Mouse (Mus musculus) liver, adult 2 months (tissue): ENCODE data around the gene Tdpoz3. TPM values are rescaled to one million over a fixed set of nuclear protein-coding genes. Genes with fewer than 3 reads are reported as not detected.
"Not testable (repeated sequence)": the region's sequence is repeated elsewhere in the genome, so short reads cannot be mapped to it uniquely, and the experiment has no call there.

Experiments
- DNase-seq: peaks from one replicate; pipeline ENCODE4 v3.0.0-alpha.2; 2011; ENCODE audit warnings: low read depth, low spot score; ENCODE audit errors: extremely low read depth
- H3K27ac ChIP-seq: fragments of 200-500 bp; replicated peaks from 2 replicates; pipeline ENCODE4 v1.5.1; 2012; ENCODE audit warnings: low read depth, mild to moderate bottlenecking, control low read depth, inconsistent platforms, low read length; ENCODE audit not compliant: insufficient read depth
- H3K27me3 ChIP-seq: fragments of 200-500 bp; 2 replicates; pipeline ENCODE4 v1.6.1; 2012; ENCODE audit warnings: mild to moderate bottlenecking, moderate library complexity, low read length, inconsistent platforms; ENCODE audit not compliant: control insufficient read depth, insufficient read depth
- H3K36me3 ChIP-seq: fragments of 200-500 bp; 2 replicates; pipeline ENCODE4 v1.6.1; 2012; ENCODE audit warnings: low read length, inconsistent platforms; ENCODE audit not compliant: control insufficient read depth, insufficient read depth
- H3K4me1 ChIP-seq: fragments of 200-500 bp; 2 replicates; pipeline ENCODE4 v1.6.1; 2011; ENCODE audit warnings: low read length; ENCODE audit not compliant: control insufficient read depth, insufficient read depth
- H3K4me3 ChIP-seq: fragments of 200-500 bp; 2 replicates; pipeline ENCODE4 v1.5.1; 2011; ENCODE audit warnings: low read depth, mild to moderate bottlenecking, control low read depth, low read length, moderate library complexity; ENCODE audit not compliant: insufficient read depth
- H3K79me2 ChIP-seq: fragments of 200-500 bp; 2 replicates; pipeline ENCODE4 v1.6.1; 2012; ENCODE audit warnings: inconsistent platforms, mild to moderate bottlenecking, low read length, moderate library complexity; ENCODE audit not compliant: control insufficient read depth, insufficient read depth
- H3K9ac ChIP-seq: fragments of 200-500 bp; 2 replicates; pipeline ENCODE4 v1.6.1; 2012; ENCODE audit warnings: low read depth, mild to moderate bottlenecking, control low read depth, inconsistent platforms, low read length
- WGBS: fragments of 180-500 bp; shearing (Covaris S2); methylation state at CpG from one replicate; pipeline ENCODE4 v1.1.7; 2018; 5-methylcytosine and 5-hydroxymethylcytosine counted together
- polyA plus RNA-seq: library from polyadenylated mRNA; depleted of rRNA; stranded (reverse); fragments of >200 nt; gene quantifications from 2 replicates; pipeline ENCODE4 v1.2.3, GENCODE M21; 2012; rRNA removed
- total RNA-seq: library from RNA; depleted of rRNA; stranded (reverse); fragments of >200 nt; gene quantifications from 2 replicates; pipeline ENCODE4 v1.2.3, GENCODE M21; 2014; rRNA removed

Gene Tdpoz3
- total RNA-seq: not detected in 2 replicates
- polyA plus RNA-seq: not detected in 2 replicates

- WGBS: 75% methylated on average over 1 of the region's 1 CpGs
- not testable (repeated sequence) for DNase-seq, H3K9ac ChIP-seq, H3K36me3 ChIP-seq, H3K27me3 ChIP-seq, H3K27ac ChIP-seq, H3K4me1 ChIP-seq, H3K4me3 ChIP-seq, H3K79me2 ChIP-seq
Measured at GRCm38 (mm10) chr3:93825720-93826119, at the start of gene Tdpoz3. Gene Tdpoz3 (plus strand): TSS chr3:93826020.

- not testable (repeated sequence) for DNase-seq, H3K9ac ChIP-seq, H3K4me3 ChIP-seq, H3K27ac ChIP-seq, H3K79me2 ChIP-seq, H3K4me1 ChIP-seq, H3K27me3 ChIP-seq, H3K36me3 ChIP-seq
Measured at GRCm38 (mm10) chr3:93796098-93796497, 29.7 kb upstream of the Tdpoz3 start, which contains the start of gene Tdpoz4. Gene Tdpoz4 (plus strand): TSS chr3:93796398.

- not testable (repeated sequence) for H3K27ac ChIP-seq, H3K9ac ChIP-seq, H3K27me3 ChIP-seq, H3K4me3 ChIP-seq, H3K4me1 ChIP-seq, H3K79me2 ChIP-seq, H3K36me3 ChIP-seq, DNase-seq
Measured at GRCm38 (mm10) chr3:93813341-93813740, 12.5 kb upstream of the Tdpoz3 start.

GRCm38 (mm10) chr3:93858957-93859356 lies 33.1 kb downstream of the Tdpoz3 start:
- not testable (repeated sequence) for H3K36me3 ChIP-seq, H3K4me3 ChIP-seq, DNase-seq, H3K27ac ChIP-seq, H3K27me3 ChIP-seq, H3K9ac ChIP-seq, H3K79me2 ChIP-seq, H3K4me1 ChIP-seq
- 80% methylated on average over 8 of the region's 8 CpGs for WGBS

GRCm38 (mm10) chr3:93870635-93871034 lies 44.8 kb downstream of the Tdpoz3 start:
- H3K27me3 ChIP-seq, DNase-seq, H3K4me1 ChIP-seq, H3K27ac ChIP-seq, H3K4me3 ChIP-seq, H3K9ac ChIP-seq, H3K79me2 ChIP-seq, H3K36me3 ChIP-seq: not testable (repeated sequence)
- WGBS: 86% methylated on average over 5 of the region's 8 CpGs

Other genes starting within 250 kb of the Tdpoz3 start
- gene Tdpoz2, start 173.3 kb upstream of the Tdpoz3 start, total RNA-seq: not detected in 2 replicates
- gene Tdpoz2, start 173.3 kb upstream of the Tdpoz3 start, polyA plus RNA-seq: not detected in 2 replicates
- gene Tdpoz1, start 149.7 kb upstream of the Tdpoz3 start, total RNA-seq: not detected in 2 replicates
- gene Tdpoz1, start 149.7 kb upstream of the Tdpoz3 start, polyA plus RNA-seq: not detected in 2 replicates
- gene Gm37596, start 132.9 kb upstream of the Tdpoz3 start, total RNA-seq: not detected in 2 replicates
- gene Gm37596, start 132.9 kb upstream of the Tdpoz3 start, polyA plus RNA-seq: not detected in 2 replicates
- not detected in 2 replicates for gene Gm5773, start 53.0 kb upstream of the Tdpoz3 start, total RNA-seq
- not detected in 2 replicates for gene Gm5773, start 53.0 kb upstream of the Tdpoz3 start, polyA plus RNA-seq
- gene Tdpoz4, start 29.6 kb upstream of the Tdpoz3 start, total RNA-seq: not detected in 2 replicates
- gene Tdpoz4, start 29.6 kb upstream of the Tdpoz3 start, polyA plus RNA-seq: not detected in 2 replicates
- gene Gm9117, start 117.5 kb downstream of the Tdpoz3 start, total RNA-seq: not detected in 2 replicates
- gene Gm9117, start 117.5 kb downstream of the Tdpoz3 start, polyA plus RNA-seq: not detected in 2 replicates
- gene Tdpoz5, start 135.3 kb downstream of the Tdpoz3 start, total RNA-seq: not detected in 2 replicates
- gene Tdpoz5, start 135.3 kb downstream of the Tdpoz3 start, polyA plus RNA-seq: not detected in 2 replicates
- not detected in 2 replicates for gene Gm9125, start 228.9 kb downstream of the Tdpoz3 start, total RNA-seq
- not detected in 2 replicates for gene Gm9125, start 228.9 kb downstream of the Tdpoz3 start, polyA plus RNA-seq
- not detected in 2 replicates for gene Gm10697, start 246.6 kb downstream of the Tdpoz3 start, total RNA-seq
- not detected in 2 replicates for gene Gm10697, start 246.6 kb downstream of the Tdpoz3 start, polyA plus RNA-seq